ENCODE assay signal across 26 mouse cellular contexts in genomic region chr10:75844800-75845199, GRCm38 (mm10). TPM values are rescaled to one million over a fixed set of nuclear protein-coding genes. Genes with fewer than 3 reads are reported as not detected.
DNase-seq lines count a peak whose midpoint lies in the region; ATAC-seq and TF ChIP-seq lines count a peak whose summit lies in the region.
"Had no signal": no experiment of that assay in that cellular context is flagged by ENCODE, and none has a peak within 500 bp of the region (broad histone marks: within the 10 kb centered on the region; RNA-seq: fewer than 3 reads in every experiment).

No protein-coding gene starts in this region.

- ATAC-seq in kidney, embryonic 14.5 days (ENCODE audit: low FRiP score, low TSS enrichment), result no peak
- ATAC-seq in midbrain, postnatal 0 days (ENCODE audit: low FRiP score), result no peak
- no peak for ATAC-seq in midbrain, embryonic 13.5 days
- no peak for ATAC-seq in forebrain, embryonic 13.5 days
- ATAC-seq in monocyte, adult 5-6 weeks (replicated peaks; ENCODE audit: insufficient number of reproducible peaks, low FRiP score, low TSS enrichment, poor library complexity, severe bottlenecking), result no peak
- ATAC-seq: lung, postnatal 0 days had no signal

- no peak for DNase-seq in gastrocnemius, adult 2 months
- DNase-seq in gastrocnemius, postnatal 14 days, result no peak
- peak; percentile 64 for DNase-seq in kidney, adult 9 months
- no peak for DNase-seq in midbrain, postnatal 0 days (ENCODE audit: low spot score)
- DNase-seq: adrenal gland, postnatal 10 days; cerebellum, adult 11 months; cerebellum, postnatal 14 days; retina, postnatal 1 day; thymus, postnatal 14 days had no signal

- no peak overlapping the region for H3K9ac ChIP-seq in kidney, embryonic 14.5 days (ENCODE audit: low read depth, low read length)
- H3K9ac ChIP-seq in midbrain, postnatal 0 days (replicated peaks; ENCODE audit: low read length, poor library complexity, severe bottlenecking), result no peak overlapping the region
- no peak overlapping the region for H3K9ac ChIP-seq in midbrain, embryonic 13.5 days (replicated peaks)
- no peak overlapping the region for H3K9ac ChIP-seq in forebrain, embryonic 13.5 days
- H3K9ac ChIP-seq: embryonic facial prominence, embryonic 13.5 days; hindbrain, embryonic 12.5 days had no signal

- no peaks in the 10 kb centered on the region for H3K36me3 ChIP-seq in kidney, embryonic 14.5 days (ENCODE audit: control insufficient read depth, insufficient read depth, low read length)
- no peaks in the 10 kb centered on the region for H3K36me3 ChIP-seq in midbrain, postnatal 0 days (ENCODE audit: insufficient read depth, low read length)
- no peaks in the 10 kb centered on the region for H3K36me3 ChIP-seq in midbrain, embryonic 13.5 days
- no peaks in the 10 kb centered on the region for H3K36me3 ChIP-seq in forebrain, embryonic 13.5 days (ENCODE audit: poor library complexity, severe bottlenecking)
- H3K36me3 ChIP-seq: embryonic facial prominence, embryonic 13.5 days; hindbrain, embryonic 12.5 days had no signal

- 79% methylated on average over 1 of the region's 1 CpGs for WGBS in kidney, embryonic 14.5 days
- whole genome bisulfite sequencing in midbrain, postnatal 0 days, result 27% methylated on average over 1 of the region's 1 CpGs
- WGBS in midbrain, embryonic 13.5 days, result 50% methylated on average over 1 of the region's 1 CpGs
- 68% methylated on average over 1 of the region's 1 CpGs for WGBS in forebrain, embryonic 13.5 days

- no peak overlapping the region for H3K4me3 ChIP-seq in gastrocnemius, adult 2 months
- H3K4me3 ChIP-seq in kidney, embryonic 14.5 days (ENCODE audit: low read length), result no peak overlapping the region
- no peak overlapping the region for H3K4me3 ChIP-seq in midbrain, postnatal 0 days (ENCODE audit: low read depth, low read length)
- no peak overlapping the region for H3K4me3 ChIP-seq in midbrain, embryonic 13.5 days (replicated peaks)
- no peak overlapping the region for H3K4me3 ChIP-seq in forebrain, embryonic 13.5 days
- H3K4me3 ChIP-seq: embryonic facial prominence, embryonic 13.5 days; hindbrain, embryonic 12.5 days had no signal

- H3K27me3 ChIP-seq in kidney, embryonic 14.5 days (ENCODE audit: control insufficient read depth, insufficient read depth, low read length), result no peaks in the 10 kb centered on the region
- no peaks in the 10 kb centered on the region for H3K27me3 ChIP-seq in midbrain, postnatal 0 days (ENCODE audit: insufficient read depth, low read length)
- 0 out of 2 replicates have a peak, but pooled peaks cover 3% of the 10 kb centered on the region for H3K27me3 ChIP-seq in midbrain, embryonic 13.5 days
- H3K27me3 ChIP-seq in forebrain, embryonic 13.5 days, result no peaks in the 10 kb centered on the region
- H3K27me3 ChIP-seq: embryonic facial prominence, embryonic 13.5 days; hindbrain, embryonic 12.5 days had no signal

- intact Hi-C loops in gastrocnemius, adult 2 months (cut with DNase I), result no loop called here
- intact Hi-C loops in gastrocnemius, postnatal 14 days (cut with DNase I; ENCODE audit: low total_unique reads), result loop anchor here (5.0 kb wide), 1 partner anchor 92 kb away; no protein-coding TSS in a partner anchor

- no peaks in the 10 kb centered on the region for H3K4me1 ChIP-seq in kidney, embryonic 14.5 days (ENCODE audit: control insufficient read depth, insufficient read depth, low read length)
- no peaks in the 10 kb centered on the region for H3K4me1 ChIP-seq in midbrain, postnatal 0 days (ENCODE audit: insufficient read depth, low read length)
- H3K4me1 ChIP-seq in midbrain, embryonic 13.5 days (replicated peaks), result peaks cover 4% of the 10 kb centered on the region
- no peaks in the 10 kb centered on the region; the same call in 1 of the 2 replicates for H3K4me1 ChIP-seq in forebrain, embryonic 13.5 days
- H3K4me1 ChIP-seq: embryonic facial prominence, embryonic 13.5 days had no signal

- H3K4me2 ChIP-seq in kidney, embryonic 14.5 days (replicated peaks; ENCODE audit: low read depth, low read length), result no peak overlapping the region
- H3K4me2 ChIP-seq in midbrain, postnatal 0 days (ENCODE audit: low read depth, low read length, poor library complexity, severe bottlenecking), result no peak overlapping the region
- no peak overlapping the region for H3K4me2 ChIP-seq in midbrain, embryonic 13.5 days (replicated peaks)
- no peak overlapping the region for H3K4me2 ChIP-seq in forebrain, embryonic 13.5 days
- H3K4me2 ChIP-seq: embryonic facial prominence, embryonic 13.5 days; hindbrain, embryonic 12.5 days had no signal

- no peaks in the 10 kb centered on the region for H3K9me3 ChIP-seq in kidney, embryonic 14.5 days (ENCODE audit: control insufficient read depth, low read length)
- H3K9me3 ChIP-seq in midbrain, postnatal 0 days (ENCODE audit: low read length), result no peaks in the 10 kb centered on the region
- H3K9me3 ChIP-seq in midbrain, embryonic 13.5 days, result no peaks in the 10 kb centered on the region
- no peaks in the 10 kb centered on the region for H3K9me3 ChIP-seq in forebrain, embryonic 13.5 days (replicated peaks)
- H3K9me3 ChIP-seq: embryonic facial prominence, embryonic 13.5 days; hindbrain, embryonic 12.5 days had no signal

- peak overlapping the region; percentile 82 for H3K27ac ChIP-seq in gastrocnemius, adult 2 months
- no peak overlapping the region for H3K27ac ChIP-seq in kidney, embryonic 14.5 days (ENCODE audit: low read depth, low read length)
- H3K27ac ChIP-seq in midbrain, postnatal 0 days (ENCODE audit: low read depth, low read length), result no peak overlapping the region
- no peak overlapping the region for H3K27ac ChIP-seq in midbrain, embryonic 13.5 days
- H3K27ac ChIP-seq in forebrain, embryonic 13.5 days, result no peak overlapping the region
- H3K27ac ChIP-seq: embryonic facial prominence, embryonic 13.5 days; hindbrain, embryonic 12.5 days had no signal

- peak; percentile 18; the same call in 1 of the 2 replicates for TF ChIP-seq CTCF in gastrocnemius, adult 2 months (IDR thresholded peaks at IDR 0.05)
- TF ChIP-seq CTCF in midbrain, postnatal 0 days (IDR thresholded peaks at IDR 0.05), result 0 out of 2 replicates have a peak, but pooled peaks have one; percentile 4

RNA-seq across cellular contexts. Expression of gene Gstt2, which starts 7.6 kb away (rescaled TPM):
- 1 to 10 TPM; 2.3 to 4.2 TPM for total RNA-seq in gastrocnemius, adult 2 months (2021)
- 1 to 10 TPM; 5.6 to 6.9 TPM for total RNA-seq in gastrocnemius, postnatal 14 days (2021)
- polyA plus RNA-seq in kidney, embryonic 14.5 days (2014; fragmentation: Nextera tagmentation; extraction: Ambion mirVana), result 28.2 and 29.1 TPM in 2 replicates
- 2.0 and 5.5 TPM in 2 replicates for total RNA-seq in midbrain, postnatal 0 days (2014; rRNA removed)
- polyA plus RNA-seq in midbrain, postnatal 0 days (2015; fragmentation: Nextera tagmentation; extraction: Ambion mirVana), result 7.7 and 10.7 TPM in 2 replicates
- 5.8 and 5.9 TPM in 2 replicates for polyA plus RNA-seq in midbrain, embryonic 13.5 days (2015; fragmentation: Nextera tagmentation; extraction: Ambion mirVana)
- 4.0 and 4.4 TPM in 2 replicates for polyA plus RNA-seq in forebrain, embryonic 13.5 days (2015; fragmentation: Nextera tagmentation; extraction: Ambion mirVana)
- total RNA-seq in monocyte, adult 5-6 weeks (2017), result 9.0 to 12.5 TPM (median 10.7 TPM) in 3 replicates

RNA-seq across cellular contexts. Expression of gene Mif, which starts 15.2 kb away (rescaled TPM):
- 100 to 1,000 TPM; 147 to 168 TPM for total RNA-seq in gastrocnemius, adult 2 months (2021)
- total RNA-seq in gastrocnemius, postnatal 14 days (2021), result 100 to 1,000 TPM; 155 to 170 TPM
- polyA plus RNA-seq in kidney, embryonic 14.5 days (2014; fragmentation: Nextera tagmentation; extraction: Ambion mirVana), result 2,350 and 2,543 TPM in 2 replicates
- total RNA-seq in midbrain, postnatal 0 days (2014; rRNA removed), result 736 and 976 TPM in 2 replicates
- 1,685 and 1,800 TPM in 2 replicates for polyA plus RNA-seq in midbrain, postnatal 0 days (2015; fragmentation: Nextera tagmentation; extraction: Ambion mirVana)
- 1,337 and 1,364 TPM in 2 replicates for polyA plus RNA-seq in midbrain, embryonic 13.5 days (2015; fragmentation: Nextera tagmentation; extraction: Ambion mirVana)
- polyA plus RNA-seq in forebrain, embryonic 13.5 days (2015; fragmentation: Nextera tagmentation; extraction: Ambion mirVana), result 1,962 and 1,979 TPM in 2 replicates
- 37.4 to 54.1 TPM (median 41.4 TPM) in 3 replicates for total RNA-seq in monocyte, adult 5-6 weeks (2017)

RNA-seq across cellular contexts. Expression of gene Gstt4, which starts 22.5 kb away (rescaled TPM):
- not detected for total RNA-seq in gastrocnemius, adult 2 months (2021)
- total RNA-seq in gastrocnemius, postnatal 14 days (2021), result not detected
- polyA plus RNA-seq in kidney, embryonic 14.5 days (2014; fragmentation: Nextera tagmentation; extraction: Ambion mirVana), result not detected in 2 replicates
- not detected in 2 replicates for total RNA-seq in midbrain, postnatal 0 days (2014; rRNA removed)
- not detected in 2 replicates for polyA plus RNA-seq in midbrain, postnatal 0 days (2015; fragmentation: Nextera tagmentation; extraction: Ambion mirVana)
- not detected in 2 replicates for polyA plus RNA-seq in midbrain, embryonic 13.5 days (2015; fragmentation: Nextera tagmentation; extraction: Ambion mirVana)
- not detected in 2 replicates for polyA plus RNA-seq in forebrain, embryonic 13.5 days (2015; fragmentation: Nextera tagmentation; extraction: Ambion mirVana)
- 0.49 TPM in 1 of 3 replicates, not detected in the others for total RNA-seq in monocyte, adult 5-6 weeks (2017)
- total RNA-seq: gastrocnemius, adult 18-20 months; granulocyte monocyte progenitor cell, adult 5-6 weeks; left cerebral cortex, postnatal 25 days; megakaryocyte progenitor cell, adult 5-6 weeks had no signal
- polyA plus RNA-seq: brain, embryonic 14.5 days; embryonic facial prominence, embryonic 13.5 days; heart, embryonic 16.5 days; hindbrain, embryonic 12.5 days; kidney, embryonic 16.5 days; limb, embryonic 14.5 days; lung, postnatal 0 days; neural tube, embryonic 11.5 days; stomach, embryonic 16.5 days had no signal

RNA-seq across cellular contexts. Expression of gene Gstt1, which starts 46.4 kb away (rescaled TPM):
- total RNA-seq in gastrocnemius, adult 2 months (2021), result 1 to 10 TPM; 4.5 to 5.7 TPM
- 1 to 10 TPM; 7.0 to 8.2 TPM for total RNA-seq in gastrocnemius, postnatal 14 days (2021)
- polyA plus RNA-seq in kidney, embryonic 14.5 days (2014; fragmentation: Nextera tagmentation; extraction: Ambion mirVana), result 10.6 and 12.1 TPM in 2 replicates
- total RNA-seq in midbrain, postnatal 0 days (2014; rRNA removed), result 22.6 and 37.1 TPM in 2 replicates
- 21.4 and 26.2 TPM in 2 replicates for polyA plus RNA-seq in midbrain, postnatal 0 days (2015; fragmentation: Nextera tagmentation; extraction: Ambion mirVana)
- polyA plus RNA-seq in midbrain, embryonic 13.5 days (2015; fragmentation: Nextera tagmentation; extraction: Ambion mirVana), result 4.8 and 5.5 TPM in 2 replicates
- polyA plus RNA-seq in forebrain, embryonic 13.5 days (2015; fragmentation: Nextera tagmentation; extraction: Ambion mirVana), result 6.4 and 6.5 TPM in 2 replicates
- total RNA-seq in monocyte, adult 5-6 weeks (2017), result 2.1 TPM in 1 of 3 replicates, not detected in the others
- total RNA-seq: granulocyte monocyte progenitor cell, adult 5-6 weeks had no signal

RNA-seq across cellular contexts. Expression of gene Derl3, which starts 48.4 kb away (rescaled TPM):
- total RNA-seq in gastrocnemius, adult 2 months (2021), result under 1 TPM in 1 of 2 experiments, not detected in 1; 0.45 TPM
- not detected for total RNA-seq in gastrocnemius, postnatal 14 days (2021)
- polyA plus RNA-seq in kidney, embryonic 14.5 days (2014; fragmentation: Nextera tagmentation; extraction: Ambion mirVana), result 3.2 and 4.1 TPM in 2 replicates
- total RNA-seq in midbrain, postnatal 0 days (2014; rRNA removed), result 0.80 and 1.4 TPM in 2 replicates
- polyA plus RNA-seq in midbrain, postnatal 0 days (2015; fragmentation: Nextera tagmentation; extraction: Ambion mirVana), result 0.58 and 1.4 TPM in 2 replicates
- polyA plus RNA-seq in midbrain, embryonic 13.5 days (2015; fragmentation: Nextera tagmentation; extraction: Ambion mirVana), result 1.9 and 2.1 TPM in 2 replicates
- 1.8 and 3.1 TPM in 2 replicates for polyA plus RNA-seq in forebrain, embryonic 13.5 days (2015; fragmentation: Nextera tagmentation; extraction: Ambion mirVana)
- total RNA-seq in monocyte, adult 5-6 weeks (2017), result 2.7 to 7.1 TPM (median 4.3 TPM) in 3 replicates
